Mouse (Mus musculus): ENCODE results near the gene Slc25a35.

GRCm38 (mm10) chr11:68957308-68957707, 10.6 kb upstream of the Slc25a35 start, which contains the start of gene Arhgef15:
- TF ChIP-seq POLR2A (IDR thresholded peaks at IDR 0.05; ENCODE audit: borderline replicate concordance, control insufficient read depth, low read depth, low read length) (no peak), CTCF (IDR thresholded peaks at IDR 0.05; ENCODE audit: control insufficient read depth, insufficient read depth, low read length) (no peak)

Measured in bone marrow, adult 2 months (tissue).